Mouse (Mus musculus): ENCODE results near the gene Gtf2ird1. TPM values are rescaled to one million over a fixed set of nuclear protein-coding genes. Genes with fewer than 3 reads are reported as not detected.
"Not testable (repeated sequence)": the region's sequence is repeated elsewhere in the genome, so short reads cannot be mapped to it uniquely, and the experiment has no call there.

The Gtf2ird1 gene
- total and polyA plus RNA-seq, 3 experiments = 12.8 to 39.0 (median 13.1) TPM

DNA sequence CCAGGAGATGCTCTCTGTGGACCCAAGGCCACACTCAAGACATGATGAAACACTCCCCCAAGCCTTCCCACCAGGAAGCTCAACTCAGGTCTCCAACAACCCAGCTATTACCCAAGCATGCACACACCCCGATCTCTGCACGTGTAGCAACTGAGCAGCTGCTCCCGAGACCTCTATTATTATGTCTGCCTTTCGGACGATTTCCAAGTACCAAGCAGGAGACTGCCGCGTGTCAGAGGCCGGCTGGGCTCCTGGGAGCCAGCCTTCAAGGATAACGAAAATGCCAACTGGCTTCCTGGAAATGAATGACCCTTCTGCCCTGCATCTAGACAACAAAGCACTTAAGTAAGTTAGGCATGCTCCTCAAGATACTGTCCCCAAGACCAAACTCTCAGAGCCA, 2.1 kb downstream of the Gtf2ird1 start:
- Histone ChIP-seq H3K27ac (ENCODE audit: insufficient read depth, low read depth) (no peak overlapping the region), H3K9me3 (replicated peaks; ENCODE audit: low read length) (peaks cover 9% of the 10 kb centered on the region), H3K4me1 (ENCODE audit: control insufficient read depth in 1 of 2, insufficient read depth in 2 of 2) (peaks cover 0 to 16% of the 10 kb centered on the region in 2 experiments; a peak in 2 of 4 replicates), H3K9ac (ENCODE audit: insufficient read depth, low read depth) (no peak overlapping the region), H3K4me2 (ENCODE audit: insufficient read depth, low read depth, poor library complexity, severe bottlenecking) (no peak overlapping the region), H3K4me3 (replicated peaks in 1 of 3; ENCODE audit: low read depth in 2 of 3, low read length in 2 of 3, poor library complexity in 1 of 3) (no peak overlapping the region), H3K79me2 (replicated peaks; ENCODE audit: control insufficient read depth, extremely low read depth, insufficient read depth, poor library complexity, severe bottlenecking) (no peaks in the 10 kb centered on the region), H3K36me3 (replicated peaks in 1 of 2; ENCODE audit: control insufficient read depth in 1 of 2, insufficient read depth in 1 of 2, low read length in 1 of 2) (peaks cover 0 to 20% of the 10 kb centered on the region in 2 experiments), H3K27me3 (replicated peaks) (no peaks in the 10 kb centered on the region)
- in situ Hi-C loops (cut with MboI; ENCODE audit: low pct_ligation_motif_present, low pct_unique_long_range_greater_than_20kb, low sequenced_read_pairs) (no loop called here), dilution Hi-C loops (cut with MboI; ENCODE audit: extremely low pct_ligation_motif_present, extremely low pct_unique_long_range_greater_than_20kb, low sequenced_read_pairs) (no loop called here)
- TF ChIP-seq PAX5 (IDR thresholded peaks at IDR 0.05; ENCODE audit: low read length) = no peak
- no peak for TF ChIP-seq E2F4 (IDR thresholded peaks at IDR 0.05; ENCODE audit: insufficient replicate concordance, low read depth, low read length)
- TF ChIP-seq ETS1 (conservative IDR thresholded peaks at IDR 0.05; ENCODE audit: low read depth, low read length) = no peak
- no peak for TF ChIP-seq POLR2A (IDR thresholded peaks at IDR 0.05; ENCODE audit: low read depth, low read length)
- DNase-seq (ENCODE audit: extremely low read depth) = no peak

DNA sequence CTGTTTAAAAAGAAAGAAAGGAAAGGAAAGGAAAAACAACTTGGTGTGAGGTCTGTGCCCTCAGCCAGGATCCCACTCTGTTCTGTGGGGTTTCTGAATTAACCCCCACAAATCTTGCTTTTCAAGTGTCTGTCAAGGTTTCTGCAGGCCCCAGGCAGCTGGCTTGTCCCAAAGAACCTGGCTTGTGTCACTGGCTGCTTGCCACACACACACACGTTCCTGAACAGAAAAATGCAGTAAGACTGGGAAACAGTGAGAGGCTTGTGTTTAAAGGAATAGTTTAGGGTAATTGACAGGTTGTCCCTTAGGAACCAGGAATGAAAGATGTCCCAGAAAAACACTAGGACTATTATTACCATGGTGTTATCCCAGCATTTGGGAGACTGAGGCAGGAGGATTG, 2.9 kb downstream of the Gtf2ird1 start:
- peaks cover 0 to 16% of the 10 kb centered on the region in 2 experiments; a peak in 2 of 4 replicates for H3K4me1 ChIP-seq (ENCODE audit: control insufficient read depth in 1 of 2, insufficient read depth in 2 of 2)
- H3K4me2 ChIP-seq (ENCODE audit: insufficient read depth, low read depth, poor library complexity, severe bottlenecking) = no peak overlapping the region
- no peaks in the 10 kb centered on the region for H3K79me2 ChIP-seq (replicated peaks; ENCODE audit: control insufficient read depth, extremely low read depth, insufficient read depth, poor library complexity, severe bottlenecking)
- peaks cover 9% of the 10 kb centered on the region for H3K9me3 ChIP-seq (replicated peaks; ENCODE audit: low read length)
- no peak for DNase-seq (ENCODE audit: extremely low read depth)
- no peaks in the 10 kb centered on the region for H3K27me3 ChIP-seq (replicated peaks)
- H3K4me3 ChIP-seq (replicated peaks in 1 of 3; ENCODE audit: low read depth in 2 of 3, low read length in 2 of 3, poor library complexity in 1 of 3) = no peak overlapping the region
- TF ChIP-seq POLR2A (IDR thresholded peaks at IDR 0.05; ENCODE audit: low read depth, low read length) = no peak
- TF ChIP-seq E2F4 (IDR thresholded peaks at IDR 0.05; ENCODE audit: insufficient replicate concordance, low read depth, low read length) = no peak
- TF ChIP-seq JUND (conservative IDR thresholded peaks at IDR 0.05; ENCODE audit: low read depth, low read length) = no peak
- TF ChIP-seq ZC3H11A (IDR thresholded peaks at IDR 0.05; ENCODE audit: low read depth, low read length) = no peak
- no peak for TF ChIP-seq USF2 (conservative IDR thresholded peaks at IDR 0.05; ENCODE audit: low read depth, low read length)
- no peak for TF ChIP-seq MXI1 (IDR thresholded peaks at IDR 0.05; ENCODE audit: low read depth, low read length)
- TF ChIP-seq MAX (IDR thresholded peaks at IDR 0.05; ENCODE audit: low read length) = no peak
- TF ChIP-seq MAFK (IDR thresholded peaks at IDR 0.05; ENCODE audit: insufficient replicate concordance, low read length) = no peak
- no peak for TF ChIP-seq UBTF (IDR thresholded peaks at IDR 0.05; ENCODE audit: low read depth, low read length)
- no peak for TF ChIP-seq BHLHE40 (IDR thresholded peaks at IDR 0.05; ENCODE audit: low read depth, low read length)
- dilution Hi-C loops (cut with MboI; ENCODE audit: extremely low pct_ligation_motif_present, extremely low pct_unique_long_range_greater_than_20kb, low sequenced_read_pairs) (no loop called here), in situ Hi-C loops (cut with MboI; ENCODE audit: low pct_ligation_motif_present, low pct_unique_long_range_greater_than_20kb, low sequenced_read_pairs) (no loop called here)
- peaks cover 0 to 20% of the 10 kb centered on the region in 2 experiments for H3K36me3 ChIP-seq (replicated peaks in 1 of 2; ENCODE audit: control insufficient read depth in 1 of 2, insufficient read depth in 1 of 2, low read length in 1 of 2)
- no peak overlapping the region for H3K9ac ChIP-seq (ENCODE audit: insufficient read depth, low read depth)
- H3K27ac ChIP-seq (ENCODE audit: insufficient read depth, low read depth) = no peak overlapping the region

DNA sequence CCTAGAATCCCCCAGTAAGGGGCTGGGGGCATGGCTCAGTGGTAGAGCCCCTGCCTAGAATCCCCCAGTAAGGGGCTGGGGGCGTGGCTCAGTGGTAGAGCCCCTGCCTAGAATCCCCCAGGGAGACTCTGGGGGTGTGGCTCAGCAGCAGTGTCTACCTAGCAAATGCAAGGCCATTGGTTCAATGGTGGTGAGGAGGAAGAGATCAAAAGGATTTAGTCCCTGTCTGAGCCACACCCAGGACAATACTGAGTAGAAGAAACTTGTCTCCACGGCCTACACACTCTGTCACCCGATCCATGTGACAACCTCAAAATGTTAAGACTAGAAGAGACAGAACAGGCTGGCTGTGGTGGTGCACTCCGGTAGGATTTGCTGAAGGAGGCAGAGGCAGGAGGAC, 9.8 kb downstream of the Gtf2ird1 start:
- dilution Hi-C loops (cut with MboI; ENCODE audit: extremely low pct_ligation_motif_present, extremely low pct_unique_long_range_greater_than_20kb, low sequenced_read_pairs); H3K4me3 ChIP-seq (replicated peaks in 1 of 3; ENCODE audit: low read depth in 2 of 3, low read length in 2 of 3, poor library complexity in 1 of 3); H3K27ac ChIP-seq (ENCODE audit: insufficient read depth, low read depth); H3K27me3 ChIP-seq (replicated peaks); DNase-seq (ENCODE audit: extremely low read depth); H3K9ac ChIP-seq (ENCODE audit: insufficient read depth, low read depth); H3K79me2 ChIP-seq (replicated peaks; ENCODE audit: control insufficient read depth, extremely low read depth, insufficient read depth, poor library complexity, severe bottlenecking); H3K4me2 ChIP-seq (ENCODE audit: insufficient read depth, low read depth, poor library complexity, severe bottlenecking); in situ Hi-C loops (cut with MboI; ENCODE audit: low pct_ligation_motif_present, low pct_unique_long_range_greater_than_20kb, low sequenced_read_pairs): not testable (repeated sequence)
- Histone ChIP-seq H3K9me3 (replicated peaks; ENCODE audit: low read length) (peaks cover 14% of the 10 kb centered on the region), H3K36me3 (replicated peaks in 1 of 2; ENCODE audit: control insufficient read depth in 1 of 2, insufficient read depth in 1 of 2, low read length in 1 of 2) (peaks cover 0 to 35% of the 10 kb centered on the region in 2 experiments), H3K4me1 (ENCODE audit: control insufficient read depth in 1 of 2, insufficient read depth in 2 of 2) (peaks cover 2 to 22% of the 10 kb centered on the region in 2 experiments; a peak in 2 of 4 replicates)

Data from CH12.LX (cell line).